Mouse (Mus musculus): ENCODE results near the gene Rack1. TPM values are rescaled to one million over a fixed set of nuclear protein-coding genes. Genes with fewer than 3 reads are reported as not detected.
A peak's percentile ranks its signal among the peaks of the same experiment; 100 is the strongest.
"Not testable (repeated sequence)": the region's sequence is repeated elsewhere in the genome, so short reads cannot be mapped to it uniquely, and the experiment has no call there.

Gene Rack1
- polyA plus RNA-seq, 1 experiment from 2014 or later = 321 TPM

- H3K4me3 ChIP-seq (ENCODE audit: inconsistent target) = no peak overlapping the region
- peaks cover 20% of the 10 kb centered on the region for H3K79me2 ChIP-seq (ENCODE audit: inconsistent target)
- no peaks in the 10 kb centered on the region for H3K36me3 ChIP-seq (ENCODE audit: inconsistent target)
- no peak overlapping the region; the same call in 1 of the 2 replicates for H3K27ac ChIP-seq
- WGBS (ENCODE audit: missing documents) = 75% methylated on average over 7 of the region's 7 CpGs
Measured at GRCm38 (mm10) chr11:48819614-48820307, 19.6 kb downstream of the Rack1 start.

- Histone ChIP-seq H3K4me3 (ENCODE audit: inconsistent target) (no peak overlapping the region), H3K27ac (no peak overlapping the region; the same call in 1 of the 2 replicates), H3K36me3 (ENCODE audit: inconsistent target) (no peaks in the 10 kb centered on the region), H3K79me2 (ENCODE audit: inconsistent target) (peaks cover 15% of the 10 kb centered on the region)
Measured at GRCm38 (mm10) chr11:48820308-48820674, 20.2 kb downstream of the Rack1 start.

GRCm38 (mm10) chr11:48821299-48821698 lies 21.2 kb downstream of the Rack1 start:
- not testable (repeated sequence) for H3K27ac ChIP-seq; H3K79me2 ChIP-seq (ENCODE audit: inconsistent target); H3K4me3 ChIP-seq (ENCODE audit: inconsistent target); H3K36me3 ChIP-seq (ENCODE audit: inconsistent target)
- WGBS (ENCODE audit: missing documents) = 96% methylated on average over 13 of the region's 14 CpGs

DNA sequence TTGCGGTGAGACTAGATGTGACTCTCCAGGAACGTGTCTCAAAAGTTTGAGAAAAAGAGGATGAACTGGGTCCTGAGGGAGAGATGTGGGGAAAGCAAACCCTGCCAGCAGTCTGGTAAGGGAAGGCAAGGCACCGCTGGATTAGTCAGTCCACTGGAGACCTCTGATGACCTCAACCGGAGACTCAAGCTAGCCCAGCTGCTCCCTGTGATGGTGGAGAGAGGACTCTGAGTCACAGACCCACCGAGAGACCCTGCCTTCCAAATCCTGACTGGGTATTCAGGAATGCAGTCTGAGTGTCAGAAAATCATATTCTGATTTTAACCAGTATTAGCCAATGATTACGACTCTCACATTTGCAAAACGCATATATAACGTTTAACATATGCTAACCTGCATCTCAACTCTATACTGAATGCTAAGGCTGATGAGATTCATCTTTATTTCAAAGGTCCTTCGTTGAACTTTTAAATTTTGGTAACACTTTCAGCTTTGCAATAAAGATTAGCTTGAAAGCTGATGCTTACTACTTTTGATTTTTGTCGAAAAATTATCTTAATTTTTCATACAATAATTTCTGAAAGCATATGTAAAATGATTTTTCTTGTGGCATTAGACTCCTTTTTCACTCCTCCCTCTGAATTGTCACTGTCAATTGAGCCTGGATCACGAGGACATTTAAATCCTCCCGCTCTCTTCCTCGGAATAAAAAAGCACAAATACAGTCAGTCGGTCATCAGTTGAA lies 22.8 kb downstream of the Rack1 start:
- Histone ChIP-seq H3K36me3 (ENCODE audit: inconsistent target) (no peaks in the 10 kb centered on the region), H3K79me2 (ENCODE audit: inconsistent target) (no peaks in the 10 kb centered on the region), H3K27ac (no peak overlapping the region), H3K4me3 (ENCODE audit: inconsistent target) (peak overlapping the region; percentile 8; the same call in 1 of the 2 replicates)
- WGBS (ENCODE audit: missing documents) = 54% methylated on average over 14 of the region's 14 CpGs

- H3K36me3 ChIP-seq (ENCODE audit: inconsistent target) = no peaks in the 10 kb centered on the region
- no peak overlapping the region for H3K27ac ChIP-seq
- WGBS (ENCODE audit: missing documents) = 4% methylated on average over 14 of the region's 15 CpGs
- no peaks in the 10 kb centered on the region for H3K79me2 ChIP-seq (ENCODE audit: inconsistent target)
- peak overlapping the region; percentile 8; the same call in 1 of the 2 replicates for H3K4me3 ChIP-seq (ENCODE audit: inconsistent target)
Measured at GRCm38 (mm10) chr11:48823536-48823972, 23.4 kb downstream of the Rack1 start.

GRCm38 (mm10) chr11:48824311-48824830 lies 24.2 kb downstream of the Rack1 start:
- peak overlapping the region; percentile 8; the same call in 1 of the 2 replicates for H3K4me3 ChIP-seq (ENCODE audit: inconsistent target)
- H3K36me3 ChIP-seq (ENCODE audit: inconsistent target) = no peaks in the 10 kb centered on the region
- H3K27ac ChIP-seq = no peak overlapping the region
- WGBS (ENCODE audit: missing documents) = 28% methylated on average over 22 of the region's 22 CpGs
- H3K79me2 ChIP-seq (ENCODE audit: inconsistent target) = no peaks in the 10 kb centered on the region

DNA sequence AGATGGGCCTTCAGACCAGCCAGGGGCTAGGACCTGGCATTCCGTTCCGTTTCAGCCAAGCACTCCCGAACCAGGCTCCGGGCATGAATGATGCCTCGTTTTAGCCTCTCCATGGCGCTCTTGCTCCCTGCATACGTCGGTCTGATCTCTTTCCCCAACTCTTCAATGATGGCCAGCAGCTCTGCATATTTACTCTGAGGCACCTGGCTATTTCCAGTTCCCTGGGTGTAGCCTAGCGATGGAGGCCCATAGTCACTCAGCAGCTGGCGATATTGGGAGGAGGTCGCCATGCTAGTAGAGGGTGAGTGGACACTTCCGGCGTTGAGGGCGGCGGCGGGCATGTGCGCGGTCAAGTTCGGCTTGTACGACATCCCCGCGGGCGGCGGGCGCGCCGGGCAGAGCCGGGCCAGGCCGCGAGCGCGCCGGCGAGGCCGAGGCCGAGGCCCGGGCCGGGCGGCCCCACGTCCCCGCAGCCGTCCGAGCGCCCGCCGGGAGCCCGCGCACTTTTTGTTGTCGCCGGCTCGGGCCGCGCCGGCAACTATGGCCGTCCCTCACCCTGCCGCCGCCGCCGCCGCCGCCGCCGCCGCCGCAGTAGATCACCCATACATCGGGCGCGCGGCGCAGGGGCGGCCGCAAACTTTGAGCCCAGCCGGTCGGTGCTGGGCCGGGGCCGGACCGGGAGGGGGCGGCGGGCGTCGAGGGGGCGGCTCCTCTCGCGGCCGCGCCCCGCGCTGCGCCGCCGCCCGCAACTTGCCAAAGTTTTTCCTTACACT lies 26.0 kb downstream of the Rack1 start, which contains the start of the genes Trim7 and Gm12184:
Gene Trim7, plus strand, starts transcription at position 162 of the 773 bp plus-strand sequence.
Gene Gm12184, minus strand, starts transcription at position 677 of the 773 bp plus-strand sequence.
- not testable (repeated sequence) for H3K27ac ChIP-seq; H3K36me3 ChIP-seq (ENCODE audit: inconsistent target); H3K79me2 ChIP-seq (ENCODE audit: inconsistent target)
- 0% methylated on average over 8 of the region's 92 CpGs for WGBS (ENCODE audit: missing documents)
- H3K4me3 ChIP-seq (ENCODE audit: inconsistent target) = peak within 1 kb of the TSS; percentile 40

DNA sequence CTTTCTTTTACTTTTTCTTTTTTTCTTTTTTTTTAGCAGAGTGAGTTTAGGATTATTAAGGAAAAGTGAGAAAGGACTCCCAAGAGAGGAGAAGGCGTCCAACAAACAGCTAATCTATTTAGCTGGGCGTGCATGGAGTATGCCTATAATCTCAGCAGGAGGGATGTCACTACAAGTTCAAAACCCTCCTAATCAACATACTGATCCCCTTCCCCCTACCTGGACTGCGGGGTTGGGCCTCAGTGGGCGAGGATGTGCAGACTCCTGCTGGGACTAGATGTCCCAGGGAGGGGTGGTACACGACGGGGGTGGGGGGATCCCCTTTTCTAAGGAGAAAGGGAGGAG lies 26.6 kb downstream of the Rack1 start:
- H3K79me2 ChIP-seq (ENCODE audit: inconsistent target) = no peaks in the 10 kb centered on the region
- WGBS (ENCODE audit: missing documents) = 11% methylated on average over 6 of the region's 6 CpGs

GRCm38 (mm10) chr11:48827926-48828325 lies 27.8 kb downstream of the Rack1 start:
- Histone ChIP-seq H3K79me2 (ENCODE audit: inconsistent target) (no peaks in the 10 kb centered on the region), H3K36me3 (ENCODE audit: inconsistent target) (no peaks in the 10 kb centered on the region), H3K4me3 (ENCODE audit: inconsistent target) (no peak overlapping the region), H3K27ac (no peak overlapping the region)
- 100% methylated on average over 6 of the region's 6 CpGs for WGBS (ENCODE audit: missing documents)

More for the DNA sequence above, 26.6 kb downstream of the Rack1 start:
- H3K4me3 ChIP-seq (ENCODE audit: inconsistent target) = peak overlapping the region; percentile 40
- no peak overlapping the region for H3K27ac ChIP-seq
- no peaks in the 10 kb centered on the region for H3K36me3 ChIP-seq (ENCODE audit: inconsistent target)

- 86% methylated on average over 2 of the region's 2 CpGs for WGBS (ENCODE audit: missing documents)
- no peaks in the 10 kb centered on the region for H3K36me3 ChIP-seq (ENCODE audit: inconsistent target)
- H3K4me3 ChIP-seq (ENCODE audit: inconsistent target) = no peak overlapping the region
- no peak overlapping the region for H3K27ac ChIP-seq
- H3K79me2 ChIP-seq (ENCODE audit: inconsistent target) = no peaks in the 10 kb centered on the region
Measured at GRCm38 (mm10) chr11:48830279-48830678, 30.1 kb downstream of the Rack1 start.

DNA sequence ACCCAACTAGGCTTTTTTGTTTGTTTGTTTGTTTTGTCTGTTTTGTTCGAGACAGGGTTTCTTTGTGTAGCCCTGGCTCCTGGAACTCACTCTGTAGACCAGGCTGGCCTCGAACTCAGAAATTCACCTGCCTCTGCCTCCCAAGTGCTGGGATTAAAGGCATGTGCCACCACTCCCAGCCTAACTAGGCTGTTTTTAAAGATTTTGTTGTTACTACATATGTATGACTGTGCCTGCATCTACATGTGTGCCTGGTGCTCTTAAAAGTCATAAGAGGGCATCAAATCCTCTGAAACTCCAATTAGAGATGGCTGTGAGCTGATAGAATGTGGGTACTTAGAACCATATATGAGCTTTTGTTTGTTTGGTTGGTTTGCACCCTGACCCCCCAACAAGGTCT lies 31.1 kb downstream of the Rack1 start:
- 92% methylated on average over 2 of the region's 2 CpGs for WGBS (ENCODE audit: missing documents)
- Histone ChIP-seq H3K79me2 (ENCODE audit: inconsistent target) (no peaks in the 10 kb centered on the region), H3K36me3 (ENCODE audit: inconsistent target) (no peaks in the 10 kb centered on the region)

DNA sequence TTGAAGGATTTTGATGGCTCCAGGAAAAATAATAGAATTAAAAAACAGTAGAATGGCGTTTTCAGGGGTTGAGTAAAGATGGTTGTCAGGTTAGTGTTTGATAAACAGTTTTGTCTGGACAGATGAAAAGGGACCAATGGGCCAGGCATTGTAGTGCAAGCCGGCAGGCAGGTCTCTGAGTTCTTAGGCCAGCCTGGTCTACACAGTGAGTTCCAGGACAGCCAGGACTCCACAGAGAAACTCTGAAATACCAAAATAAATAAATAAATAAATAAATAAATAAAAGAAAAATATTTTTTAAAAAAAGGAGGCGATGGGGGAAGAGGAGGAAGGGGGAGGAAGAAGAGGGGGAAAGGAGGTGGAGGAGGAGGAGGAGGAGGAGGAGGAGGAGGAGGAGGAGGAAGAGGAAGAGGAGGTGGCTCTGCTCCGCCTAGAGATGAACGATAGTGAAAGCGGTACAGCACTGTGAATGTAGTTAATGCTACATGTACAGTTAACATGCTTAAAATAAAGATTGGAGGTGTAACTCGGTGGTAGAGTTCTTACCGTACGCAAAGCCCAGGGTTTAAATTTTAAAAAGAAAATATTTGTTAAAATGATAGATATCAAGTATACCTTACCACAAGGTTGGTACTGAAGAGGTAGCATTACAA lies 33.1 kb downstream of the Rack1 start:
- peak overlapping the region; percentile 78 for H3K4me3 ChIP-seq (ENCODE audit: inconsistent target)
- H3K36me3 ChIP-seq (ENCODE audit: inconsistent target) = no peaks in the 10 kb centered on the region
- 10% methylated on average over 8 of the region's 9 CpGs for WGBS (ENCODE audit: missing documents)
- H3K27ac ChIP-seq = no peak overlapping the region
- no peaks in the 10 kb centered on the region for H3K79me2 ChIP-seq (ENCODE audit: inconsistent target)

More for the DNA sequence above, 31.1 kb downstream of the Rack1 start:
- Histone ChIP-seq H3K27ac (no peak overlapping the region), H3K4me3 (ENCODE audit: inconsistent target) (no peak overlapping the region)

GRCm38 (mm10) chr11:48833731-48834639 lies 33.9 kb downstream of the Rack1 start:
- 0% methylated on average over 30 of the region's 30 CpGs for WGBS (ENCODE audit: missing documents)
- Histone ChIP-seq H3K27ac (peak overlapping the region; percentile 54), H3K36me3 (ENCODE audit: inconsistent target) (no peaks in the 10 kb centered on the region), H3K4me3 (ENCODE audit: inconsistent target) (peak overlapping the region; percentile 78), H3K79me2 (ENCODE audit: inconsistent target) (no peaks in the 10 kb centered on the region)

Measured in macrophage (primary cell).